In the genomic region with DNA sequence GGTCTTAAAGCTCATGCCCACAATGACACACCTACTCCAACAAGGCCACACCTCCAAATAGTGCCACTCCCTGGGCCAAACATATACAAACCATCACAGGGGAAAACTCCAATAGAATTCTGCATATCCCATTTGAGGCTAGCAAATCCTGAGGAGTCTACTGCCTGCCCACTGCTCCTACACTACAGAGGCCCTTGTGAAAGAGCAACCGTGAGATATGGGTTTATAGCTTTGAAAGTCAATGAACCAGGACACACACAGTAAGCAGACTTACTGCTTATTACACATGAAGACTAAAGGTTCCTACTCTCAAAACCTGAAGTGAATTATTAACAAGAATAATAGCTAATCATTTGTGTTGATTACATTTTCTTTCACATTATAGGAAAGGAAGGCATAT, we compare ENCODE assay signal across 25 mouse cellular contexts. TPM values are rescaled to one million over a fixed set of nuclear protein-coding genes. Genes with fewer than 3 reads are reported as not detected.
DNase-seq lines count a peak whose midpoint lies in the region; ATAC-seq lines count a peak whose summit lies in the region.
"Had no signal": no experiment of that assay in that cellular context is flagged by ENCODE, and none has a peak within 500 bp of the region (broad histone marks: within the 10 kb centered on the region; RNA-seq: fewer than 3 reads in every experiment).

No protein-coding gene starts in this region.

- no peak overlapping the region for H3K4me2 ChIP-seq in kidney, embryonic 15.5 days
- no peak overlapping the region for H3K4me2 ChIP-seq in intestine, embryonic 15.5 days (replicated peaks)
- no peak overlapping the region for H3K4me2 ChIP-seq in midbrain, embryonic 15.5 days
- H3K4me2 ChIP-seq: embryonic facial prominence, embryonic 12.5 days; embryonic facial prominence, embryonic 15.5 days; heart, embryonic 13.5 days; hindbrain, embryonic 14.5 days had no signal

- DNase-seq in heart, embryonic 10.5 days (ENCODE audit: low spot score), result peak; percentile 14
- no peak for DNase-seq in heart, adult 11 months
- no peak for DNase-seq in kidney, postnatal 14 days
- DNase-seq: adrenal gland, adult 8-10 months; adrenal gland, postnatal 36 days; cerebellum, adult 11 months; cerebellum, adult 2 months; cerebellum, adult 9-11 months; cerebellum, postnatal 25 days; forebrain, postnatal 0 days; gastrocnemius, adult 2 months; gastrocnemius, postnatal 14 days; heart, adult 18-20 months; heart, postnatal 14 days; heart, postnatal 4 days had no signal

- H3K36me3 ChIP-seq in heart, embryonic 10.5 days, result peaks cover 7% of the 10 kb centered on the region; the same call in 1 of the 2 replicates
- H3K36me3 ChIP-seq in kidney, embryonic 15.5 days, result no peaks in the 10 kb centered on the region
- no peaks in the 10 kb centered on the region for H3K36me3 ChIP-seq in intestine, embryonic 15.5 days
- H3K36me3 ChIP-seq in midbrain, embryonic 15.5 days (replicated peaks), result peaks cover 7% of the 10 kb centered on the region; the same call in 1 of the 2 replicates
- H3K36me3 ChIP-seq: embryonic facial prominence, embryonic 15.5 days had no signal

- no peak overlapping the region for H3K27ac ChIP-seq in heart, embryonic 10.5 days
- H3K27ac ChIP-seq in kidney, embryonic 15.5 days, result peak overlapping the region; percentile 32; the same call in 1 of the 2 replicates
- no peak overlapping the region for H3K27ac ChIP-seq in intestine, embryonic 15.5 days
- no peak overlapping the region for H3K27ac ChIP-seq in midbrain, embryonic 15.5 days
- H3K27ac ChIP-seq: embryonic facial prominence, embryonic 12.5 days; embryonic facial prominence, embryonic 15.5 days; gastrocnemius, adult 2 months; heart, embryonic 13.5 days; hindbrain, embryonic 14.5 days; hindbrain, postnatal 0 days had no signal

- H3K9me3 ChIP-seq in heart, embryonic 10.5 days, result no peaks in the 10 kb centered on the region
- H3K9me3 ChIP-seq in kidney, embryonic 15.5 days (replicated peaks), result no peaks in the 10 kb centered on the region
- no peaks in the 10 kb centered on the region for H3K9me3 ChIP-seq in intestine, embryonic 15.5 days
- no peaks in the 10 kb centered on the region for H3K9me3 ChIP-seq in midbrain, embryonic 15.5 days
- H3K9me3 ChIP-seq: embryonic facial prominence, embryonic 12.5 days; embryonic facial prominence, embryonic 15.5 days; heart, embryonic 13.5 days had no signal

- no peak overlapping the region for H3K4me3 ChIP-seq in heart, embryonic 10.5 days
- H3K4me3 ChIP-seq in kidney, embryonic 15.5 days (replicated peaks), result no peak overlapping the region
- H3K4me3 ChIP-seq in intestine, embryonic 15.5 days (replicated peaks), result no peak overlapping the region
- H3K4me3 ChIP-seq in midbrain, embryonic 15.5 days, result no peak overlapping the region
- H3K4me3 ChIP-seq: embryonic facial prominence, embryonic 12.5 days; embryonic facial prominence, embryonic 15.5 days; gastrocnemius, adult 2 months; heart, embryonic 13.5 days had no signal

- no peaks in the 10 kb centered on the region for H3K27me3 ChIP-seq in heart, embryonic 10.5 days (ENCODE audit: insufficient read depth, poor library complexity, severe bottlenecking)
- no peaks in the 10 kb centered on the region for H3K27me3 ChIP-seq in kidney, embryonic 15.5 days
- H3K27me3 ChIP-seq in intestine, embryonic 15.5 days (replicated peaks), result no peaks in the 10 kb centered on the region
- no peaks in the 10 kb centered on the region for H3K27me3 ChIP-seq in midbrain, embryonic 15.5 days (replicated peaks)
- H3K27me3 ChIP-seq: embryonic facial prominence, embryonic 12.5 days; embryonic facial prominence, embryonic 15.5 days; heart, embryonic 13.5 days had no signal

- 0 out of 2 replicates have a peak, but pooled peaks have one; percentile 70 for ATAC-seq in kidney, embryonic 15.5 days (replicated peaks; ENCODE audit: low FRiP score)
- peak; percentile 85 for ATAC-seq in intestine, embryonic 15.5 days
- ATAC-seq in midbrain, embryonic 15.5 days (replicated peaks), result no peak
- ATAC-seq: activated CD4-positive, CD25-positive, alpha-beta regulatory T cell, adult 4 months; forebrain, embryonic 14.5 days; forebrain, postnatal 0 days; hindbrain, postnatal 0 days had no signal

- H3K9ac ChIP-seq in kidney, embryonic 15.5 days, result no peak overlapping the region
- H3K9ac ChIP-seq in intestine, embryonic 15.5 days, result no peak overlapping the region
- H3K9ac ChIP-seq in midbrain, embryonic 15.5 days, result no peak overlapping the region
- H3K9ac ChIP-seq: embryonic facial prominence, embryonic 12.5 days; embryonic facial prominence, embryonic 15.5 days; forebrain, postnatal 0 days; heart, embryonic 13.5 days; hindbrain, embryonic 14.5 days had no signal

- 89% methylated on average over 1 of the region's 1 CpGs for WGBS in heart, embryonic 10.5 days
- WGBS in kidney, embryonic 15.5 days, result 65% methylated on average over 1 of the region's 1 CpGs
- WGBS in intestine, embryonic 15.5 days, result 59% methylated on average over 1 of the region's 1 CpGs
- 98% methylated on average over 1 of the region's 1 CpGs for WGBS in midbrain, embryonic 15.5 days

- H3K4me1 ChIP-seq in heart, embryonic 10.5 days, result peaks cover 12% of the 10 kb centered on the region
- no peaks in the 10 kb centered on the region for H3K4me1 ChIP-seq in kidney, embryonic 15.5 days
- no peaks in the 10 kb centered on the region; the same call in 1 of the 2 replicates for H3K4me1 ChIP-seq in intestine, embryonic 15.5 days (replicated peaks)
- H3K4me1 ChIP-seq in midbrain, embryonic 15.5 days, result no peaks in the 10 kb centered on the region
- H3K4me1 ChIP-seq: embryonic facial prominence, embryonic 12.5 days had no signal

RNA-seq across cellular contexts. Expression of gene B3galnt1, which starts 15.0 kb away (rescaled TPM):
- 26.5 and 27.7 TPM in 2 replicates for polyA plus RNA-seq in heart, embryonic 10.5 days (2016; fragmentation: Nextera tagmentation; extraction: Ambion mirVana)
- 32.6 and 34.0 TPM in 2 replicates for polyA plus RNA-seq in kidney, embryonic 15.5 days (2015; fragmentation: Nextera tagmentation; extraction: Ambion mirVana)
- 26.6 and 33.2 TPM in 2 replicates for polyA plus RNA-seq in intestine, embryonic 15.5 days (2015; fragmentation: Nextera tagmentation; extraction: Ambion mirVana)
- polyA plus RNA-seq in midbrain, embryonic 15.5 days (2015; fragmentation: Nextera tagmentation; extraction: Ambion mirVana), result 101 and 103 TPM in 2 replicates
- polyA plus RNA-seq: activated CD4-positive, CD25-positive, alpha-beta regulatory T cell, adult 4 months had no signal
